Mouse (Mus musculus): ENCODE data around the gene Zhx3.

DNA sequence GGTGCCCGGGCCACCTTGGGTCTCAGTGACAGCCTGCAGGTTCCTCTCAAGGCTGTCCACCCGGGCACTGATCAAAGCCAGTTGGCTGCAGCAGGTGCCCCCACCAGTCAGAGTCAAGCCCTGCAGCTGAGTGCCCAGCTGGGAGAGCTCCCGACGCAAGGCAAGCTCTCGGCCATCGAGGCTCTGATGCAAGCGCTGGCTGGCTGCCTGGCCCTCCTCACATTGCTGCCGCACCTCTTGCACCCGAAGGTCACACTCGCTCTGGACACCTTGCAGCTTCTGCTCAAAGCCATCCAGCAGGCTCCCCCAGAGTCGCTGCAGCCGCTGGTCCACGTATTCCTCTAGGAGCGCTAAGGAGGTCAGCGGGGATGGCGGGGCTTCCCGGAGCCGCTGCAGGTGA lies 35.8 kb upstream of the Zhx3 start:
- TF ChIP-seq CTCF (IDR thresholded peaks at IDR 0.05; ENCODE audit: insufficient read depth, low read length) (no peak), POLR2A (IDR thresholded peaks at IDR 0.05; ENCODE audit: borderline replicate concordance, extremely low read depth, low read depth, low read length) (no peak)

Data from lung, adult 2 months (tissue).